Mouse (Mus musculus) erythroblast, embryonic 14.5 days (primary cell): ENCODE results near the gene Nceh1.

Experiments
- GATA1 ChIP-seq: IDR thresholded peaks from 2 replicates; pipeline ENCODE4 v1.6.1; 2012; ENCODE audit warnings: low read length, inconsistent platforms, mixed read lengths
- TAL1 ChIP-seq: IDR thresholded peaks from 3 replicates; pipeline ENCODE4 v1.6.1; 2012; ENCODE audit warnings: low read length, inconsistent platforms, mixed read lengths

DNA sequence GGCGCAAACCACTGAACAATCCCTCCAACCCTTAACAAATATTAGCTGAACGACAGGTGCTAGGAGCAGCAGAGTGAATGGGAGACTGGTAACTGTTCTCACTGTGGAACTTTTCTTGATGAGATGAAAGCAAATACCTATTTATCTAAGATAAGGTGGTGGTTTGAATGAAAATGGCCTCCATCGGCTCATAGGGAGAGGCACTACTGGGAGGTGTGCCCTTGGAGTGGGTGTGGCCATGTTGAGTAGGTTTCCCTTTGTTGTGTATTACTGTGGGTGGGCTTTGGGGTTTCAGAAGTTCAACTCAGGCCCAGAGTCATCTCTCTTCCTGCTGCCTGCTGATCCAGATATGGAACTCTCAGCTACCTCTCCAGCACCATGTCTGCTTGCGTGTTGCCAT lies 8.1 kb downstream of the Nceh1 start:
- no peak for TF ChIP-seq TAL1
- TF ChIP-seq GATA1: no peak
